Mouse (Mus musculus): ENCODE measurements around the gene Speg. TPM values are rescaled to one million over a fixed set of nuclear protein-coding genes. Genes with fewer than 3 reads are reported as not detected.

Speg gene
- total RNA-seq, 2 experiments from 2014 or later, result 255 to 257 TPM

GRCm38 (mm10) chr1:75363868-75364267, 11.2 kb upstream of the Speg start:
- DNase-seq (ENCODE audit: low spot score), result no peak

- DNase-seq (ENCODE audit: low spot score), result no peak
Observed at GRCm38 (mm10) chr1:75365510-75366137, 9.5 kb upstream of the Speg start.

- no peak for DNase-seq (ENCODE audit: low spot score)
Observed at GRCm38 (mm10) chr1:75369360-75369983, 5.6 kb upstream of the Speg start.

GRCm38 (mm10) chr1:75369984-75370660, 5.0 kb upstream of the Speg start:
- peak; percentile 90 for DNase-seq (ENCODE audit: low spot score)

GRCm38 (mm10) chr1:75371317-75372095, 3.6 kb upstream of the Speg start:
- peak; percentile 95 for DNase-seq (ENCODE audit: low spot score)

- no peak for DNase-seq (ENCODE audit: low spot score)
Observed at GRCm38 (mm10) chr1:75372450-75372849, 2.6 kb upstream of the Speg start.

GRCm38 (mm10) chr1:75373276-75373675, 1.8 kb upstream of the Speg start:
- DNase-seq (ENCODE audit: low spot score), result no peak

GRCm38 (mm10) chr1:75379196-75379595, 4.1 kb downstream of the Speg start:
- no peak for DNase-seq (ENCODE audit: low spot score)

- peak; percentile 86 for DNase-seq (ENCODE audit: low spot score)
Observed at GRCm38 (mm10) chr1:75379931-75380330, 4.8 kb downstream of the Speg start.

- DNase-seq (ENCODE audit: low spot score), result no peak
Observed at GRCm38 (mm10) chr1:75380951-75381350, 5.9 kb downstream of the Speg start.

GRCm38 (mm10) chr1:75381482-75382355, 6.6 kb downstream of the Speg start:
- DNase-seq (ENCODE audit: low spot score), result no peak

- no peak for DNase-seq (ENCODE audit: low spot score)
Observed at GRCm38 (mm10) chr1:75382356-75383071, 7.4 kb downstream of the Speg start.

- DNase-seq (ENCODE audit: low spot score), result no peak
Observed at GRCm38 (mm10) chr1:75384470-75385141, 9.5 kb downstream of the Speg start.

GRCm38 (mm10) chr1:75385142-75385730, 10.1 kb downstream of the Speg start:
- DNase-seq (ENCODE audit: low spot score), result no peak

- DNase-seq (ENCODE audit: low spot score), result no peak
Observed at GRCm38 (mm10) chr1:75386149-75386548, 11.1 kb downstream of the Speg start.

GRCm38 (mm10) chr1:75387469-75387928, 12.4 kb downstream of the Speg start:
- no peak for DNase-seq (ENCODE audit: low spot score)

GRCm38 (mm10) chr1:75387929-75388897, 13.1 kb downstream of the Speg start:
- DNase-seq (ENCODE audit: low spot score), result no peak

GRCm38 (mm10) chr1:75388898-75389515, 13.9 kb downstream of the Speg start:
- DNase-seq (ENCODE audit: low spot score), result no peak

All from gastrocnemius, adult 18-20 months (tissue).